Mouse (Mus musculus) midbrain, embryonic 15.5 days (tissue): Measurements from ENCODE around the gene 4930469K13Rik. TPM values are rescaled to one million over a fixed set of nuclear protein-coding genes. Genes with fewer than 3 reads are reported as not detected.

Experiments used
- ATAC-seq: fragments of 200-750 bp; cut with Nextera tagmentation; replicated peaks from 2 replicates; pipeline ENCODE4 v1.8.0; 2017; ENCODE audit warnings: moderate TSS enrichment
- H3K27ac ChIP-seq: fragments of 300-500 bp; sonication (generic); 2 replicates; pipeline ENCODE4 v1.5.1; 2015; ENCODE audit warnings: mild to moderate bottlenecking, inconsistent platforms
- H3K27me3 ChIP-seq: fragments of 300-500 bp; sonication (generic); replicated peaks from 2 replicates; pipeline ENCODE4 v1.6.1; 2015; ENCODE audit warnings: inconsistent platforms
- H3K36me3 ChIP-seq: fragments of 300-500 bp; sonication (generic); replicated peaks from 2 replicates; pipeline ENCODE4 v1.6.1; 2015; ENCODE audit warnings: inconsistent platforms
- H3K4me1 ChIP-seq: fragments of 300-500 bp; sonication (generic); 2 replicates; pipeline ENCODE4 v1.6.1; 2015; ENCODE audit warnings: inconsistent platforms
- H3K4me2 ChIP-seq: fragments of 300-500 bp; sonication (generic); 2 replicates; pipeline ENCODE4 v1.6.1; 2015; ENCODE audit warnings: inconsistent platforms, mild to moderate bottlenecking, moderate library complexity
- H3K4me3 ChIP-seq: fragments of 300-500 bp; sonication (generic); 2 replicates; pipeline ENCODE4 v1.5.1; 2015; ENCODE audit warnings: mild to moderate bottlenecking, inconsistent platforms
- H3K9ac ChIP-seq: fragments of 300-500 bp; sonication (generic); 2 replicates; pipeline ENCODE4 v1.6.1; 2015; ENCODE audit warnings: mild to moderate bottlenecking, inconsistent platforms
- H3K9me3 ChIP-seq: fragments of 300-500 bp; sonication (generic); 2 replicates; pipeline ENCODE4 v1.6.1; 2016; ENCODE audit warnings: inconsistent platforms
- WGBS: fragments of 180-500 bp; shearing (Covaris S2); methylation state at CpG from one replicate; pipeline ENCODE4 v1.1.7; 2015; ENCODE audit warnings: mixed read lengths; 5-methylcytosine and 5-hydroxymethylcytosine counted together
- polyA plus RNA-seq: library from polyadenylated mRNA; unstranded; fragments of >200 nt; fragmentation: Nextera tagmentation; extraction: Ambion mirVana; gene quantifications from 2 replicates; pipeline ENCODE4 v1.2.1, GENCODE M21; 2015

4930469K13Rik gene
- polyA plus RNA-seq, 1 experiment from 2014 or later: not detected

DNA sequence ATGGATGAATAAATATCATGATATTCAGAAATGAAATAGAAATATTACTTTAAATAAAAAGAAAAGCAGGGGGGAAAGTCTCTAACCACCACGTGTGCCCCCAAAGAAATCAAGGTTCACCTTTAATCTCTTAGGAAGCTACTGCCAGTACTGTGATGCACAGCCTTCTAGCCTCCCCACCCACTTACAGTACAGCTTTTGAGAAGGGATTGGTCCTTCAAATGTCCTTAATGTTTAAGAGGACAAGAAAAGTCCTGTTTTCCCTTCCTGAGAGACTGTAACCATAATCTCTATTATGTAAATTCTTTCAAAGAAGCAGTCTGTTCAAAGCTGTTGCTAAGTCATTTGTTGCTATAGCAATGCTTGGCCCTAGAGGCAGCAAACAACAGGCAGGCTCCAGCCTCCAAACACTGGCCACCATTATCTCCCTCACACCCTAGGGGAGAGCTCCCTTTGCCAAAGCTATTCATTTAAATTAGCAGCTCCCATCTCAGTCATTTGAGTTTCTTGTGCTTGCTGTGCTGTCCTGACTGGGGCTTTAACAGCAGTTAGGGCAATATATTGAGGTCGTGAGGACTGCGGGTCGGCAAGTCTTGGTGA lies 14.5 kb upstream of the 4930469K13Rik start:
- no peak overlapping the region for H3K4me2 ChIP-seq
- WGBS: 16% methylated on average over 4 of the region's 4 CpGs
- ATAC-seq: peak; percentile 94
- H3K36me3 ChIP-seq: no peaks in the 10 kb centered on the region
- H3K27ac ChIP-seq: peak overlapping the region; percentile 62
- H3K27me3 ChIP-seq: no peaks in the 10 kb centered on the region
- H3K4me3 ChIP-seq: no peak overlapping the region
- H3K4me1 ChIP-seq: peaks cover 17% of the 10 kb centered on the region; the same call in 1 of the 2 replicates
- H3K9me3 ChIP-seq: no peaks in the 10 kb centered on the region
- no peak overlapping the region for H3K9ac ChIP-seq

DNA sequence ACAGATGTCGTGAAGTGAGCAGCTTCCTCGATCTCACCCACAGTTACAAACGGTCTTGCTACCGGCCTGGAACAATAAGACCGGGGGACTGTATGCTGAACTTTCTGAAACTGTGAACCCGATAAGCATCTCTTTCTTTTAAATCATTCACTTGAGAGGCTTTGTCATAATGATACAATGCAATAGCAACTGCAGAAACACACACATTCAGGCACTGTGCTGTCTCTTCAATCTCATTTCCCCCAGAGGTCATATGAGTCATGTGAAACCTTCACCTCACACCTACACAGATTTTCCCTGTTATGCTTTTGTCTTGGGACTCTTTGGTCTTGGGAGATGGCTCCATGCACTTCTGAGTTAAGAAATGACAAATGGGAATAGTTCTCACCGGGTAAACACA lies 13.6 kb upstream of the 4930469K13Rik start:
- no peak overlapping the region for H3K4me3 ChIP-seq
- WGBS: 57% methylated on average over 7 of the region's 7 CpGs
- no peaks in the 10 kb centered on the region for H3K9me3 ChIP-seq
- no peak overlapping the region for H3K27ac ChIP-seq
- H3K27me3 ChIP-seq: no peaks in the 10 kb centered on the region
- no peak overlapping the region for H3K4me2 ChIP-seq
- no peaks in the 10 kb centered on the region for H3K36me3 ChIP-seq
- ATAC-seq: no peak
- H3K9ac ChIP-seq: no peak overlapping the region
- peaks cover 17% of the 10 kb centered on the region; the same call in 1 of the 2 replicates for H3K4me1 ChIP-seq

DNA sequence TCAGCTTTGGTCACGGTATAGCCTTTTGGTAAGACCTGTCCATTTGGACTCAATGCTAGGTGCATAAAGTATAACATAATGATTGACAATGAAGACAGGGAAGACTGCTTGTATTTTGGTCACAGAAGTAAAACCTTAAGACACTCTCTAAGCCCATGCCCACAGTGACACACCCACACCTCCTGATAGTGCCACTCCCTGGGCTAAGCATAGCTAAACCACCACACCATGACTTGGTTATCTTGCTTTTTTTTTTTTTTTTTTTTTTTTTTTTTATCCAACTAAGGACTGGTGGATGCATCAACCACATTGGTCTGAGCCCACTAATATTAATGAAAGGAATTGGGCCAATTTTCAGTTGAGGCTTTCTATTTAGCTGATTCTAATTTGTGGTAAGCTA lies 10.9 kb upstream of the 4930469K13Rik start:
- Histone ChIP-seq H3K9me3 (no peaks in the 10 kb centered on the region), H3K4me2 (no peak overlapping the region), H3K36me3 (no peaks in the 10 kb centered on the region), H3K4me1 (peaks cover 17% of the 10 kb centered on the region; the same call in 1 of the 2 replicates), H3K9ac (no peak overlapping the region), H3K27me3 (no peaks in the 10 kb centered on the region), H3K4me3 (no peak overlapping the region), H3K27ac (no peak overlapping the region)
- ATAC-seq: no peak
- 84% methylated on average over 1 of the region's 1 CpGs for WGBS

DNA sequence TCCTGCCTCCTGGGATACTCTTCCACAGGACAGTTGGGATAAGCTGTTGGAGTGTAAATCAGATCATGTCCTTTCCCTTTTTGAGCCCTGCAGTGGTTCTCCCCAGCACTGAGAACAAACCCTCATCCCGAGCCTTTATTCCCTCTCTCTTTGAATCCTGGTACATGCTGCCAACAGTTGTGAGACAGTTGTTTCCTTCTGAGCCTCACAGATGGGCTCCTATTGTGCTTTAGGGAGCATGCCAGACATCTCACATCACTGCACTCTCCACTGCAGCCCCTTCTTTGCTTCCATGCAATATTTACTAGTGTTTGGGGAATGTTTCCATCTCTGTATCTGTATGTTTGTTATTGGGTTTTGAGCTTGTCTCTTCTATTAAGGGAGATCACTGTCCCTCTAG lies 6.6 kb upstream of the 4930469K13Rik start:
- no peak overlapping the region for H3K27ac ChIP-seq
- ATAC-seq: no peak
- WGBS: 24% methylated on average over 1 of the region's 1 CpGs

DNA sequence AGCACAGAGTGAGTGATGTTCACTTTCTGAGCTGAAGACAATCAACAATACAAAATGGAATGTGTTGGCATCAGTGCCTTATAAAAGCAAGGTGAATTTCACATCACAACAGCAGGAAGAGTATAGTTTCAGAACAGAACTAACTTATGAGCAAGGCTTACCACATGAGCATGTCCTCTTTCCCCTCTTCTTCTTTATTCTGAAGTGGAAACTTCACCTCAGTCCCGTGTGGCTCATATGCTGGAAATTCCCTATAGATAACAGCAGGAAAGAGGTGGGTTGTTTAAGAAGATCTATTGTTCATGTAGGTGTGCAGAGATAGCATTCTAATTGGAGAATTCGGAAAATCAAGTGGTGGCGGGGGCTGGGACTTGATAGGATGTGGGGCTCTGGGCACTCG lies 3.5 kb upstream of the 4930469K13Rik start:
- no peak for ATAC-seq
- Histone ChIP-seq H3K27ac (no peak overlapping the region), H3K4me1 (no peaks in the 10 kb centered on the region), H3K36me3 (no peaks in the 10 kb centered on the region), H3K27me3 (no peaks in the 10 kb centered on the region), H3K4me3 (no peak overlapping the region), H3K9ac (no peak overlapping the region), H3K9me3 (no peaks in the 10 kb centered on the region), H3K4me2 (no peak overlapping the region)
- WGBS: 87% methylated on average over 4 of the region's 4 CpGs

More for the DNA sequence above, 6.6 kb upstream of the 4930469K13Rik start:
- Histone ChIP-seq H3K36me3 (no peaks in the 10 kb centered on the region), H3K27me3 (no peaks in the 10 kb centered on the region), H3K4me1 (no peaks in the 10 kb centered on the region), H3K4me3 (no peak overlapping the region), H3K9ac (no peak overlapping the region), H3K4me2 (no peak overlapping the region), H3K9me3 (no peaks in the 10 kb centered on the region)

DNA sequence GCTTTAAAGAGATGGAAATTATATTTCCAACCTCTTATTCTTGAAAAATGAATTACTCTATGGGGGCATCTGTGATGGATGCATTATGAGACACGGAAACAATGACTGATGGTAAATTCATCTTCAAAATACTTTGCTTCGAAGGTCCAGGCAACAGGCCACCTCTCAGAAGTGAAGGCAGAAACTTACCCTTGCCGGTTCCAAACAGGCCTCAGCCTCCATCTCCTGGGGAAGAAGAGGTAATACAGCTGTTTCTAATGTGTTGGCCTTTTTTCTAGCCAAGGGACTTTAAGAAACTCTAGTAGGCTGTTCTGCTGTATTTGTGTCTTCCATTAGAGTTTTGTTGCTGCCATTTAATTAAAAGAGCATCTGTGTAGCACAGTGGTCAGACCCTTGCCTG lies 11.3 kb downstream of the 4930469K13Rik start:
- Histone ChIP-seq H3K4me1 (no peaks in the 10 kb centered on the region), H3K27me3 (no peaks in the 10 kb centered on the region), H3K9ac (no peak overlapping the region), H3K27ac (no peak overlapping the region), H3K9me3 (no peaks in the 10 kb centered on the region), H3K36me3 (no peaks in the 10 kb centered on the region), H3K4me2 (no peak overlapping the region), H3K4me3 (no peak overlapping the region)
- 80% methylated on average over 3 of the region's 3 CpGs for WGBS
- ATAC-seq: no peak

DNA sequence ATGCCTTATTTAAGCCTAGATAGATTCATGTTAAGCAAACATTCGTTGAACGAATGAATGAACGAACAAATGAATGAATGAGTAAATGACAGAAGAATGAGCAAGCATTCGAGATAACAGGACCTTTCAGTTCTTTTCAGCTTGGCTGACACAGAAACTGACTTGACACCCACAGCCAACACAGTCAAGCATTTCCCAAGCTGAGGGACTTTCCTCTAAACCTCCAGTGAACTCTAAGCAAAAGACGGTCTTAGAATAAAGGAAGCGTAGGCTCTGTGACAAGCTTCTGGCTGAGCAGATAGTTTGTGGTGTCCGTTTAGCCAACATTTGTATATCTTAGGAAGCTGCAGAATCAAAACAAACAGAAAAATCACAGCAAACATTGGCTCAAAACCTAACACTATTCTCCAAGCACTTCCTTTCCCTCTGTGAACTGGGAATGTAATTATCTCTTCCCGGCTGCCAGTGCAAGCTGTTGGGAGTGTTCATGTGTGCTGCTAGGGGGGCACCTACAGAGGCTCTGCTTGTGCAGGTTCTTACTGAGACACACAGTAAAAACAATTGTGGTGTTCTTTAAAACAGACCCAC lies 12.1 kb downstream of the 4930469K13Rik start:
- no peak overlapping the region for H3K9ac ChIP-seq
- H3K4me2 ChIP-seq: no peak overlapping the region
- H3K27me3 ChIP-seq: no peaks in the 10 kb centered on the region
- ATAC-seq: no peak
- H3K36me3 ChIP-seq: no peaks in the 10 kb centered on the region
- no peak overlapping the region for H3K27ac ChIP-seq
- WGBS: 85% methylated on average over 8 of the region's 8 CpGs
- H3K4me3 ChIP-seq: no peak overlapping the region
- H3K4me1 ChIP-seq: no peaks in the 10 kb centered on the region
- H3K9me3 ChIP-seq: no peaks in the 10 kb centered on the region

DNA sequence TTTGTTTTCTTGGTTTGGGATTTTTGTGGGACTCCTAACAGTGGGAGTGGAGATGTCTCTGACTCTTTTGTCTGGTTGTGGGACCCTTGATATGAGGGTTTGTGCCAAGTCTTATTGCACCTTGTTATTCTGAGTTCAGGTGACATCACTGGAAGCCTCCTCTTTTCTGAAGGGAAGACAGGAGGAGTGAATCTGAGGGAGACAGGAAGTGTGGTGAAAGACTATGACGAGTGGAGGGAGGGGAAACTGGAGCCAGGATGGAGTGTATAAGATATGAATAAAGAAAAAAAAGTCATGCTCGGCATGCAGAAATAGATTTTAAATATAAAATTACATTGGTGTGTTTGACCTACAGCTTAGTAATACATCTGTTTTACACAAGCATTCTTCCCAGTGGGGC lies 13.7 kb downstream of the 4930469K13Rik start:
- Histone ChIP-seq H3K4me3 (no peak overlapping the region), H3K4me1 (peaks cover 8% of the 10 kb centered on the region; the same call in 1 of the 2 replicates), H3K36me3 (no peaks in the 10 kb centered on the region), H3K27me3 (no peaks in the 10 kb centered on the region), H3K9me3 (no peaks in the 10 kb centered on the region), H3K4me2 (no peak overlapping the region), H3K9ac (no peak overlapping the region), H3K27ac (no peak overlapping the region)
- ATAC-seq: no peak
- 69% methylated on average over 2 of the region's 2 CpGs for WGBS

DNA sequence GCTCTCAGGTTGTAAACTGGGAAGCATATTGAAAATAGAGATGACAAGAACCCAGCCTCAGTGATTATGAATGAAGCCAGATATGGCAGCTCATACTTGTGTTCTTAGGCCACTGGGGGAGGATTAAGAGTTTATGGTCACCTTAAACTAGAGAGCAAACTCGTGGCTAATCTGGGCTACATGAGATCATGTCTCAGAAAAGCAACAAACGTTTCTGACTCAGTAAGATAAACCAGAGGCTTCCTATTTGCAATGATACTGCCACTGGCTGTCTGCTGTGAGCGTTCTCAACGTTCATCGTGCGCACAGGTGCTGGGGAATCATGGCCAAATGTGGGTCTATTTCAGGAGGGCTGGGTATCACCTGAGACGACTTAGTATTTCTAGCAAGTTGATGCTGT lies 14.6 kb downstream of the 4930469K13Rik start:
- H3K4me1 ChIP-seq: peaks cover 8% of the 10 kb centered on the region; the same call in 1 of the 2 replicates
- no peaks in the 10 kb centered on the region for H3K36me3 ChIP-seq
- H3K27me3 ChIP-seq: no peaks in the 10 kb centered on the region
- no peak overlapping the region for H3K4me3 ChIP-seq
- ATAC-seq: no peak
- H3K27ac ChIP-seq: no peak overlapping the region
- H3K9ac ChIP-seq: no peak overlapping the region
- no peak overlapping the region for H3K4me2 ChIP-seq
- WGBS: 85% methylated on average over 7 of the region's 7 CpGs
- no peaks in the 10 kb centered on the region for H3K9me3 ChIP-seq

DNA sequence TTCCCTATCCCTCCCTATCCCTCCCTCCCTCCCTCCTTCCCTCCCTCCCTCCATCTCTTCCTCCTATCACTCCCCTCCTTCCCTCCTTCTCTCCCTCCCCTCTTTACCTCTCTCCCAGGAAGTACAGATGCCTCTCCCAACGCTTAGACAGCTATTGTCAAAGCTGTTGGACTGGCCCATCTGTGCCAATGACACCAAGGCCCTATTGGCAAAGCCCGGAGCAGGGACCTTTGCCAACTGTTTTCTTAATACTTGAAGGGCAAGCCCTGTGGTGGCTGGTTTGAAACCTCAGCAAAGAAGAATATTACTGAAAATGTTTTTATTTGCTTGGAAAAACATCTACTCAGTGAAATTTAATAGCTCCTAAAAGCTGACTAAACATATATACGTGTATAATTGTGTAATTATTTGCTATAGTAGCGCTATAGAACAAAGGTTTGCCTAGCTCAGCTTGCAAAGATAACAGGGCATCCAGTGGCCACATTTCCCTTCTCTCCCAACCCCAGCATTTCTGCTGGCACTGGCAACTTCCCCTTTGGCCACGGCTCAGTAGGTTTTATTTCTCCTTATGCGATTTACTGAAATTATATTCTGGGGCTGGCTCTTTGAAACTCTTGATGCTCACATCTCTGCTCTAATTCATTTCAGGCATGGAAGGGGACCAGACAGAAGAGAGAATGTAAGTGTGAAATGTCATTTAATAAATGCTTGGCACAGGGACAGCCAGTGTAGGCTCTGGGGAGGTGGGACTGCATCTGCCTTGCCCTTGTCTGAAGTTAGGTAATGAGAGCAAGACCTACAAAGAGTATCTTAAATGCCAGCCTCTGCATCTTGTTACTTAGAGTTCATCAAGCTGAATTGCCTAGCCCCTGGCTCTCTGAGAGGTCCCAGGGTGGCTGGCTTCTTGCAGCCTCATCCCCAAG lies 18.6 kb downstream of the 4930469K13Rik start:
- no peaks in the 10 kb centered on the region for H3K27me3 ChIP-seq
- ATAC-seq: no peak
- H3K4me1 ChIP-seq: peaks cover 8% of the 10 kb centered on the region; the same call in 1 of the 2 replicates
- no peak overlapping the region for H3K4me3 ChIP-seq
- WGBS: 66% methylated on average over 6 of the region's 6 CpGs
- peak overlapping the region; percentile 45; the same call in 1 of the 2 replicates for H3K27ac ChIP-seq
- no peak overlapping the region for H3K4me2 ChIP-seq
- no peaks in the 10 kb centered on the region for H3K9me3 ChIP-seq
- H3K9ac ChIP-seq: no peak overlapping the region
- no peaks in the 10 kb centered on the region for H3K36me3 ChIP-seq

DNA sequence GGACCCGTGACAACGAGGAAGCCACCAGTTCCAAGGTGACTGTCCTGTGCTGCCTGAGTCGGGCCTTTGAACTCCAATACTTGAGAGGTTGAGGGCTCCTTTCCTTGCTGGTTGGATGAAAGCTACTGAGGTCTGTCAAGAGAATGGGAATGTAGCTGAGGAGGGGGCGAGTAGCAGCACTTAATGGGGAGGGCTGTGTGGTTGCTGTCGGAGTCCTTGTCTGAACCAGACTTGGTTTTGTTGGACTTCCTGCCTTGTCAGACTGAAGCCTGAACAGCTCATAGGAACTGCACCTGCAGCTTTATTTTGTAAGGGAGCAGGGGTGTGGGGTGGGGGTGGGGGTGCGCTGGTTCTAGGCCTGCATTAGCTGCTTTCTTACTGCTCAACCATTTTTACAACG lies 19.8 kb downstream of the 4930469K13Rik start:
- Histone ChIP-seq H3K4me1 (peaks cover 8% of the 10 kb centered on the region; the same call in 1 of the 2 replicates), H3K9ac (no peak overlapping the region), H3K27me3 (no peaks in the 10 kb centered on the region), H3K4me3 (no peak overlapping the region), H3K9me3 (no peaks in the 10 kb centered on the region), H3K36me3 (no peaks in the 10 kb centered on the region), H3K27ac (no peak overlapping the region), H3K4me2 (no peak overlapping the region)
- WGBS: 86% methylated on average over 7 of the region's 7 CpGs
- ATAC-seq: no peak

DNA sequence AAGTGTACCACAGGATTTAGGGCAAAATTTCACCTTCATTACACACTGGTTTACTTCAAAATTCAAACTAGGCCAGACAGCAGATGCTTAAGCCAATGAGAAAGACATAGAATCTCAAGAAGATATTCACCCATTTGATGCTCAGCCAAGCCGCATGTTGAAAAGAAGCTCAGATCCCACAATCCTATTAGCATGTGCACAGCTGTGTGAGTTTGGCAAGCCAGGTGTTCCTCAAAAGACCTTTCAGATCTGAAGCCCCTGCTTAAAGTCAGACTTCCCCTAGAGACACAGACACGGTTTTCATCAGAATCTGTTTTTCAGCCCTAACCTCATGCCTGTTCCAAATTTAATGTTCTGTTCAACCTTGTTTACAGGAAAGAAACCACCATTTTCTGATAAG lies 20.5 kb downstream of the 4930469K13Rik start:
- H3K27me3 ChIP-seq: no peaks in the 10 kb centered on the region
- WGBS: 78% methylated on average over 2 of the region's 2 CpGs
- H3K36me3 ChIP-seq: no peaks in the 10 kb centered on the region
- H3K4me3 ChIP-seq: no peak overlapping the region
- no peak overlapping the region for H3K27ac ChIP-seq
- H3K9ac ChIP-seq: no peak overlapping the region
- H3K9me3 ChIP-seq: no peaks in the 10 kb centered on the region
- peaks cover 8% of the 10 kb centered on the region; the same call in 1 of the 2 replicates for H3K4me1 ChIP-seq
- H3K4me2 ChIP-seq: no peak overlapping the region
- ATAC-seq: no peak
